Mouse (Mus musculus): Measurements from ENCODE around the gene Ankrd52. TPM values are rescaled to one million over a fixed set of nuclear protein-coding genes. Genes with fewer than 3 reads are reported as not detected.
A peak's percentile ranks its signal among the peaks of the same experiment; 100 is the strongest.

Ankrd52 gene
- total RNA-seq, 2 experiments from 2014 or later = 9.0 to 48.6 TPM

GRCm38 (mm10) chr10:128435186-128435823 lies 58.4 kb downstream of the Ankrd52 start:
- ATAC-seq (replicated peaks; ENCODE audit: poor library complexity) = no peak

DNA sequence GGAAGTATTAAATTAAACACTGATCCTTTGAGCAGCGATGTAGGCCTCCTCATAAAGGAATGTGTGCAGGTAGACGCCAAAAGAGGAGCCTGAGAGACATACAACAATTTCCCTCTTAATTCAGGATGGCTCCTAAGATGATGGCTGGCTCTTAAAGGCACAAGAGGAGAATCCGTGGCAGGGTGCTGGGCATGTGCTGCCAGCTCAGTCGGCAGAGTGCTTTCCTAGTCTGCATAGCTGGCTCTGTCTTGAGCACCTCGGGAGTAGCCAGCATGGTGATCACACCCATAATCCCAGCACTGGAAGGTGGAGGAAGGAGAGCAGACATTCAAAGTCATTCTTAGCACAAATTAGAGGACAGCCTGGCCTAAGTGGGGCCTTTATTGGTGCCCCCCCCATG lies 59.0 kb downstream of the Ankrd52 start:
- no peak for ATAC-seq (replicated peaks; ENCODE audit: poor library complexity)

DNA sequence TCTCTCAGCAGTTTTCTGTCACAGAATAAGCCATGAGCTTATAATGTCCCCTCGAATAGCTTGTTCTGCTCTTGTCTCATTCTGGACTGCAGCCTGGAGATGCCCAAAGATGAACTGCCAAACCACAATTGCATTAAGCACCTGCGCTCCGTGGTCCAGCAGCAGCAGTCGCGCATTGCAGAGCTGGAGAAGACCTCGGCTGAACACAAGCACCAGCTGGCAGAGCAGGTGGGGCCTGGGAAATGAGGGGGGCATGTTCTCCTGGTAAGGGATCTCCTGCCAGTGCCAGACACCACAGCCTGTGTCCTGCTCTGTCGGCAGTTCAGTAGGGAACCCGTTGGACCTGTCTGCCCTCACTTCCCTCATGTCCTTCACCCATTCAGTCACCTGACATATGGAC lies 59.5 kb downstream of the Ankrd52 start:
- ATAC-seq (replicated peaks; ENCODE audit: poor library complexity) = no peak

GRCm38 (mm10) chr10:128438675-128439279 lies 61.9 kb downstream of the Ankrd52 start:
- ATAC-seq (replicated peaks; ENCODE audit: poor library complexity) = peak; percentile 53

DNA sequence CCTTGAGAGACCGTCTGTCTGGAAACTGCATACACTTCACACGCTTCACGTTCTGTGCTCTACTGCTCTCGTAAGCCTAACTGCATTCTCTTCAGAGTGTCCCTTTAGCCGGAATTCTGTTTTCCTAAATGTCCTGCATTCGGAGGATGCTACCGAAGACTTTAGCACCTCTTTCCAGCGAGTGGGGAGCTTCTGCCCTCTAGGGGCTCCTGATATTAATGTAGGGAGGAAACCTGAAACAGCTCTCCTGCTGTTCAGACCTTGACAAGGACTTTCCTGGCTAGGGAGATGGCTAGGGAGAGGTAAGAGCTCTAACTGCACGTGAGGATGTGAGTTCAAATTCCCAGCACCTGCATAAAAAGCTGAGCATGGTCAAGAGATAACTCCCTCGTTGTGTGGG lies 63.5 kb downstream of the Ankrd52 start:
- ATAC-seq (replicated peaks; ENCODE audit: poor library complexity) = peak; percentile 55; the same call in 1 of the 2 replicates

GRCm38 (mm10) chr10:128441324-128442119 lies 64.6 kb downstream of the Ankrd52 start:
- no peak for ATAC-seq (replicated peaks; ENCODE audit: poor library complexity)

DNA sequence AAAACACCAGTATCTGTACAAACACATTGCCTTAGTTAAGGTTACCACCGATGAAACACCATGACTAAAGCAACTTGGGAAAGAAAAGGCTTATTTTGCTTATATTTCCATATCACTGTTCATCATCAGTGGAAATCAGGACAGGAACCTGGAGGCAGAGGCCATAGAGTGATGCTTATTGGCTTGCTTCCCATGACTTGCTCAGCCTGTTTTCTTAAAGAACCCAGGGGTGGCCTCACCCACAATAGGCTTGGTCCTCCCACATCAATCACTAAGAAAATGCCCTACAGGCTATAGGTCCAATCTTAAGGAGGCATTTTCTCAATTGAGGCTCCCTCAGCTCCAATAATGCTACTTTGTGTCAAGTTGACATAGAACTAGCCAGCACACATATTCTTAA lies 65.8 kb downstream of the Ankrd52 start:
- ATAC-seq (replicated peaks; ENCODE audit: poor library complexity) = no peak

DNA sequence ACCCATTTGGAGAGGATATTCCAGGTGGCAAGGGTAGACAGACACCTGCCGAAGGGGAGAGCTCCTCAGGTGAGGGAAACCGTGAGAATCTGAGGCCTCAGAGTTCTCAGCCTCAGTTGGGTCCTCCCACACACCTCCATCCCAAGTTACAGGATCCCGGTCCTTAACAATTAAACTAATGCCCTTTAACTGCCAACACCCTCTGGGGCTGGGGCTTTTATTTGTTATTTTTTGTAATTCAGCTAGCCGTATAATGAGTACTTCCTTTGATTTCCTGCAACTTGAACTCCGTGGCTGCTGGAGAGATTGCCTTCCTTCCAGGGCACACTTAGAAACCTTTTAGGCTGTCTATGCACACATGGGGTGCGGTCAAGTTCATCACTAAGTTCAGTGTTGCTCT lies 67.4 kb downstream of the Ankrd52 start:
- peak; percentile 43 for ATAC-seq (replicated peaks; ENCODE audit: poor library complexity)

- ATAC-seq (replicated peaks; ENCODE audit: poor library complexity) = peak; percentile 38
Observed at GRCm38 (mm10) chr10:128445407-128445806, 68.5 kb downstream of the Ankrd52 start.

DNA sequence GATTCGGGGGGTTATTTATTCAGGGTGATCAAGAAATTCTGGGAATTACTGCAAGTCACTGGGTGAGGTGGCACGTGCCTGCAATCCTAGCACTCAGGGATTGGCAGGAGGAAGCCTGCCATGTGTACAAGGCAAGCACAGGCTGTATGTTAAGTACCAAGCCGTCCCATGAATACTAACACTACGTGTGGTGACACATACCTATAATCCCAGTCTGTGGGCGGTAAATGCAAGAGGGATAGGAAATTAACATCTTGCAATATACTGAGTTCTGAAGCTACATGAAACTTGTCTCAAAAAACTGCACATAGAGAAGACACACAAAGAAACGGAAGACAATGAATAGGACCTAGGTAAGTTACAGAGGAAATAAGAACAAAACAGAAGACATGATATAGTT lies 74.1 kb downstream of the Ankrd52 start:
- no peak for ATAC-seq (replicated peaks; ENCODE audit: poor library complexity)

GRCm38 (mm10) chr10:128454471-128454870 lies 77.6 kb downstream of the Ankrd52 start:
- ATAC-seq (replicated peaks; ENCODE audit: poor library complexity) = no peak

DNA sequence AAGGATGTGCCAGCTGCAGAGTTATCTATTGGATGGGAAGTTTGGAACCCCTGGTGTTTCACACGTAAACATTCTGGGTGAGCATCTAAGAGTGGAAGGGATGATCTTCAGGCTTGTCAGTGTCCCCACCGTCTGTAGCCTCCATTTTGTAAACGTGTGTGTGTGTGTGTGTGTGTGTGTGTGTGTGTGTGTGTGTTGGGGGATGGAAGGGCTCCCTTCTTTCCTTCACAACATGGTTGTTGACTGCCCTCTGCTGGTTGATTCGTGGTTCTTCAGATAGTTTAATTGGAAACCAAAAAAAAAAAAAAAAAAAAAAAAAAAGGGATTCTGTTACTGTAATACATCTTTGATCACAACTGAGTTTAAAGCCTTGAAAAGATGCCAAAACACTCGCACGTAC lies 78.4 kb downstream of the Ankrd52 start:
- ATAC-seq (replicated peaks; ENCODE audit: poor library complexity) = peak; percentile 60

DNA sequence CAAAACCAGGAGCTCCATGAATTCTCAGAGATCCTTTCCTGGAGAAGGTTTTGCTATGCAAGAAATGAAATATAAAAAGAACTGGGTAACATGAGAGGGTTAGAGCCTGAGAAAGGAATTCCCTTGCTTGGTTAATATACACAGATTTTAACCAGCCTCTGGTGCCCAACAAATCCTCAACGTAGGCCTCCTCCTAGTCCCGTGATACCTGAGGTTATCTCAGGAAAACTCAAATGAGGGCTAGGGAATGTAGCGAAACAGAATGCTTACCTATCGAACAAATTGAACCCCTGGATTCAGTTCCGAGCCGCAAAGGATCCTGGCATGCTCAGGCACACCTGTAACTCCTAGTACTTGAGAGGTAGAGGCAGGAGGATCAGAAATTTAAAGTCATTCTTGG lies 80.8 kb downstream of the Ankrd52 start:
- ATAC-seq (replicated peaks; ENCODE audit: poor library complexity) = no peak

Other genes starting within 250 kb of the Ankrd52 start
- gene Rbms2, start 196.8 kb upstream of the Ankrd52 start, total RNA-seq (2015) = 9.3 and 13.7 TPM in 2 replicates
- gene Rbms2, start 196.8 kb upstream of the Ankrd52 start, total RNA-seq (2017) = 2.5 and 7.2 TPM in 2 replicates
- gene Gls2, start 182.7 kb upstream of the Ankrd52 start, total RNA-seq (2015) = 1.2 and 1.4 TPM in 2 replicates
- gene Gls2, start 182.7 kb upstream of the Ankrd52 start, total RNA-seq (2017) = 0.67 and 3.6 TPM in 2 replicates
- gene Spryd4, start 165.3 kb upstream of the Ankrd52 start, total RNA-seq (2015) = 16.1 and 20.4 TPM in 2 replicates
- gene Spryd4, start 165.3 kb upstream of the Ankrd52 start, total RNA-seq (2017) = 15.6 and 20.0 TPM in 2 replicates
- gene Mip, start 151.3 kb upstream of the Ankrd52 start, total RNA-seq (2015) = 0.22 and 0.32 TPM in 2 replicates
- 0.10 and 0.29 TPM in 2 replicates for gene Mip, start 151.3 kb upstream of the Ankrd52 start, total RNA-seq (2017)
- 23.7 and 33.8 TPM in 2 replicates for gene Timeless, start 145.1 kb upstream of the Ankrd52 start, total RNA-seq (2015)
- 70.4 and 86.5 TPM in 2 replicates for gene Timeless, start 145.1 kb upstream of the Ankrd52 start, total RNA-seq (2017)
- gene Apon, start 123.0 kb upstream of the Ankrd52 start, total RNA-seq (2015) = 0.10 TPM in 1 of 2 replicates, not detected in the other
- 0.08 and 0.20 TPM in 2 replicates for gene Apon, start 123.0 kb upstream of the Ankrd52 start, total RNA-seq (2017)
- not detected in 2 replicates for gene Apof, start 108.4 kb upstream of the Ankrd52 start, total RNA-seq (2015)
- gene Apof, start 108.4 kb upstream of the Ankrd52 start, total RNA-seq (2017) = not detected in 2 replicates
- gene Stat2, start 106.6 kb upstream of the Ankrd52 start, total RNA-seq (2015) = 9.6 and 9.8 TPM in 2 replicates
- 6.8 and 8.6 TPM in 2 replicates for gene Stat2, start 106.6 kb upstream of the Ankrd52 start, total RNA-seq (2017)
- gene Il23a, start 78.4 kb upstream of the Ankrd52 start, total RNA-seq (2015) = 0.22 and 0.27 TPM in 2 replicates
- 0.25 TPM in 1 of 2 replicates, not detected in the other for gene Il23a, start 78.4 kb upstream of the Ankrd52 start, total RNA-seq (2017)
- gene Pan2, start 73.8 kb upstream of the Ankrd52 start, total RNA-seq (2015) = 16.4 and 17.4 TPM in 2 replicates
- gene Pan2, start 73.8 kb upstream of the Ankrd52 start, total RNA-seq (2017) = 12.1 and 12.2 TPM in 2 replicates
- gene Cnpy2, start 54.7 kb upstream of the Ankrd52 start, total RNA-seq (2015) = 151 and 152 TPM in 2 replicates
- gene Cnpy2, start 54.7 kb upstream of the Ankrd52 start, total RNA-seq (2017) = 132 and 144 TPM in 2 replicates
- gene Cs, start 39.4 kb upstream of the Ankrd52 start, total RNA-seq (2015) = 172 and 181 TPM in 2 replicates
- gene Cs, start 39.4 kb upstream of the Ankrd52 start, total RNA-seq (2017) = 106 and 108 TPM in 2 replicates
- gene Coq10a, start 8.1 kb upstream of the Ankrd52 start, total RNA-seq (2015) = 13.8 and 17.6 TPM in 2 replicates
- gene Coq10a, start 8.1 kb upstream of the Ankrd52 start, total RNA-seq (2017) = 8.8 and 9.4 TPM in 2 replicates
- not detected in 2 replicates for gene Slc39a5, start 24.1 kb downstream of the Ankrd52 start, total RNA-seq (2015)
- not detected in 2 replicates for gene Slc39a5, start 24.1 kb downstream of the Ankrd52 start, total RNA-seq (2017)
- 79.4 and 105 TPM in 2 replicates for gene Nabp2, start 34.4 kb downstream of the Ankrd52 start, total RNA-seq (2015)
- 68.8 and 72.2 TPM in 2 replicates for gene Nabp2, start 34.4 kb downstream of the Ankrd52 start, total RNA-seq (2017)
- gene Rnf41, start 34.5 kb downstream of the Ankrd52 start, total RNA-seq (2015) = 15.7 and 20.9 TPM in 2 replicates
- gene Rnf41, start 34.5 kb downstream of the Ankrd52 start, total RNA-seq (2017) = 20.1 and 21.0 TPM in 2 replicates
- gene Smarcc2, start 82.1 kb downstream of the Ankrd52 start, total RNA-seq (2015) = 70.4 and 74.5 TPM in 2 replicates
- 52.8 and 66.9 TPM in 2 replicates for gene Smarcc2, start 82.1 kb downstream of the Ankrd52 start, total RNA-seq (2017)
- 760 and 847 TPM in 2 replicates for gene Myl6, start 117.0 kb downstream of the Ankrd52 start, total RNA-seq (2015)
- gene Myl6, start 117.0 kb downstream of the Ankrd52 start, total RNA-seq (2017) = 1,168 and 1,230 TPM in 2 replicates
- gene Myl6b, start 121.6 kb downstream of the Ankrd52 start, total RNA-seq (2015) = 7.6 and 7.8 TPM in 2 replicates
- 0.64 and 1.7 TPM in 2 replicates for gene Myl6b, start 121.6 kb downstream of the Ankrd52 start, total RNA-seq (2017)
- gene Esyt1, start 148.8 kb downstream of the Ankrd52 start, total RNA-seq (2015) = 41.2 and 48.4 TPM in 2 replicates
- 77.6 and 85.1 TPM in 2 replicates for gene Esyt1, start 148.8 kb downstream of the Ankrd52 start, total RNA-seq (2017)
- 5.9 and 6.7 TPM in 2 replicates for gene Zc3h10, start 170.7 kb downstream of the Ankrd52 start, total RNA-seq (2015)
- gene Zc3h10, start 170.7 kb downstream of the Ankrd52 start, total RNA-seq (2017) = 10.2 and 13.3 TPM in 2 replicates
- 3,654 and 3,864 TPM in 2 replicates for gene Rpl41, start 172.2 kb downstream of the Ankrd52 start, total RNA-seq (2015)
- 3,114 and 3,805 TPM in 2 replicates for gene Rpl41, start 172.2 kb downstream of the Ankrd52 start, total RNA-seq (2017)
- gene Pa2g4, start 188.9 kb downstream of the Ankrd52 start, total RNA-seq (2015) = 504 and 526 TPM in 2 replicates
- 351 and 437 TPM in 2 replicates for gene Pa2g4, start 188.9 kb downstream of the Ankrd52 start, total RNA-seq (2017)
- 2.1 and 2.9 TPM in 2 replicates for gene Erbb3, start 212.5 kb downstream of the Ankrd52 start, total RNA-seq (2015)
- gene Erbb3, start 212.5 kb downstream of the Ankrd52 start, total RNA-seq (2017) = 1.7 and 2.1 TPM in 2 replicates
- 2,069 and 2,075 TPM in 2 replicates for gene Rps26, start 249.6 kb downstream of the Ankrd52 start, total RNA-seq (2015)
- gene Rps26, start 249.6 kb downstream of the Ankrd52 start, total RNA-seq (2017) = 838 and 883 TPM in 2 replicates

All from megakaryocyte progenitor cell, adult 5-6 weeks (primary cell).